Mouse (Mus musculus): ENCODE results near the gene Grik3.
A peak's percentile ranks its signal among the peaks of the same experiment; 100 is the strongest.

Grik3 gene

DNA sequence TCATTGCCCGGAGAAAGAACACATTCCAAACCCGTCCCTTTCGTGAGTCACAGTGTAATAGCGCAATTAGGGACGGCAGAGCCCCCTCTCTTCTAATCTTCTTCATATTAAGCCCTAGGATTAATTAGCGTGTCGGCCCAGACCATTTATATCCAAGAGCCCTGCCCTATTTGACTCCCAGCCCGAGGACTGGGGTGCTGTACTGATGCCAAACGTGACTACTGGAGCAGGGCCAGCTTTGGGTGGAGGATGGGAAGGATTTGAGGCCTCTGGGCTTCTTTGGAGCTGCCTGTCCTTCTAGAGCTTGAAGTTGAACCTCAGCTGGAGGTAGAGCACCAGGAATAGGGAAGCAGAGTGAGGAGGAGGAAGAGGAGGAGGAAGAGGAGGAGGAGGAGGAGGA lies 2.2 kb downstream of the Grik3 start:
- DNase-seq = peak in 1 of 2 experiments; percentile 9

DNA sequence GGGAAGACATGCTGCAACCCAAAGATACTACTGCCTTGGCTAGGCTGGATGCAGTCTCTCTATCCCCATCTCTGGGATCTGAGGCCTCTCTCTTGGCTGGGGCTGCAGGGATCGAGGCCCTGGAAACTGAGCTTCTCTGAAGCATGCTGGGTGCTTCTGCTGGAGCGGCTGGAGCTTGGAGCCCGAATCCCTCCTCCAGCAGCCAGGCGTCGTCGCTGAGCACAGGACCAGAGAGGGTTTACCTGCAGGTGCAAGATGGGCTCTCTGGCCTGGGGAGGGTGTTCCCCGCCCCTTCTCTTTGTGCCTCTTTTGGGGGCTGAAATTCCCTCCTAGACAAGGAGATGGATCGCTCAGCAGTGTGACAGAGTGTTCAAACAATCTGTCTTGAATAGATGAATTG lies 2.6 kb downstream of the Grik3 start:
- DNase-seq = no peak

DNA sequence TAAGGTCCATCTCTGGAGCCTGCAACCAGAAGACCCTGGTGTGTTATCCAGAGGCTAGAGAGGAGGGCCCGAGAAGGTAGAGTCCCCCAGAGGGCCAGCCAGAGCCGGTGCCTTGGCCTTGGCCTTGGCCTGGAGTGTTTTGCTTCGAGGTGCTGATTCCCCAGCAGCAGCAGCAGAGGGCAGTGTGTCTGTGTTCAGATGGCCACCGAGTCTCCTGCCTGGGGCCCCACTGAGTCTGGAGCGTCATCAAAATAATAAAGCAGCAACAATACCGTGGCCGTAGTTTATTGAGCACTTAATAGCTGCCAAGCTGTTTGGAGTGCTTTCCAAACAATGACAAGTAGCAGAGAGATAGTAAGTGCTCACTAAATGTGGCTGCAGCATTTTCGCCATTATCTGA lies 5.0 kb downstream of the Grik3 start:
- no peak for DNase-seq

DNA sequence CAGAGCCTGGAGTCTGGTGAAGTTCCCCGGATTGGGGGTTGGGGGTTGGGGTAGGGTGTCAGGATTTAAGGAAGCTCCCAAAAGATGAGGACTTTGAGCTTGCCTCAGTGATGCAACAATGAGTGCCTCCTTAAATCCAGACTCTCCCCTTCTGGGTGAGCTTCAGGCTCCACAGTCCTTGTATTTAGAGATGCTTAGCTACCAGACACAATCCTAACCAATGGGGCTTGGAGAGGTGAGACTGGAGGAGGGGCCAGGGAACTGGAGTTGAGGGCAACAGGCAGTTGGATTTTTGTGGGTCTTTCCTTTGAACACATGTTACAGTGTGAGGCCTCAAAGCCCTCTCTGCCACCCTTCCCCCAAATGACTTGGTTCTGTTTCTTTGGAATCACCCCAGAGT lies 6.5 kb downstream of the Grik3 start:
- DNase-seq = no peak

DNA sequence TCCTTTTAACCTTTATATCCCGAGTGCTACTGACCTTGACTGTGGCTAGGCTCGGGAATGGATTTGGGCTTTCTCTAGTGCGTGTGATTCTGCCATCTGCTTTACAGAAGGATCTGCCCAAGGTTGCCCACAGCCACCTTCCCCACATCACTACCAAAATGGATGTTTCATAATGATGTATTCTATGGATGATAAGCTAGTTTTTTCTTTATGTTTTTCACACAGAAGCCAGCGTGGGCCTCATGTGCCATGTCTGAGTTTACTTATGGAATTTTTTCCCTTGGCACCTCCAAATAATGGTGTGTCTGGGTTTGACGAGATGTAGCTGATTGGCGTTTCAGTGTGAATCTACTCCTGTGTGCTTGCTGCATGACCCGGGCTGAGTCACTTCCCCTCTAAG lies 7.0 kb downstream of the Grik3 start:
- no peak for DNase-seq

GRCm38 (mm10) chr4:125498866-125499265 lies 8.4 kb downstream of the Grik3 start:
- DNase-seq = no peak

GRCm38 (mm10) chr4:125502861-125503260 lies 12.4 kb downstream of the Grik3 start:
- peak; percentile 87 for DNase-seq

DNA sequence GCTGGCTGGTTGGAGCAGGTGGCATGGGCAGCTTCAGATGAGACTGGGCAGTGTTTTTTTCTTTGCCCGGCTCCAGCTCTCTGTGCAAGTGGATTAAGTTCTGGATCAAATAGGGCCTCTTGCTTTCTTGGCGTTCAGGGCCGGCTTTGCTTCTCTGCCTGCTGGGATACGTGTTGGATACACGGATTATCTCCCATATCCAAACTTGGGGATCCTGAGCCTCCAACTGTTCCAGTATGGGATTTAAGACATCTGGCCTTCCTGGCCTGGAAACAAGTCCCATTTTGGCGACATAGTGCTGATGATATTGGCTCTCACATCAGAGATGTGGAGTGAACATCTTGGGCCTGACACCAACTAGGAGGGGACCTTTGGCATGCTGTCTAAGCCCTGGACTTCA lies 21.9 kb downstream of the Grik3 start:
- no peak for DNase-seq

DNA sequence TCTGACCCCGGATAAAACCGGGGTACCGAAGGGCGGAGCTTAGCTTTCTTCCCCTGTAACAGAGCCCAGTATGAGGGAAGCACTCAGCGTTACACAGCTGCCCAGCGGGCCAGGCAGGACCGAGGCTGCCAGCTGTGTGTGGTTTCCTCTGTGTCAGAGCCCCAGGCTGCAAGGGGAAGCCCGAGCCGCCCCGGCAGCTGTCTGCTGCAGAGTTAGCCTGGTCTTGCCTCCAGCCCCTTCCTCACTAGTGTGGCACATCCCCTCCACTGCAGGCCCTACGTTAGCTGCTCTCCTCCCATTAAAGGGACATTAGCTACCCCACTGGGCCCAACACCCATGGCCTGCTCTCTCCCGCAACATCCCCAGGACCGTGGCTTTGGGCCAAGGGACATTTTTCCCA lies 25.1 kb downstream of the Grik3 start:
- DNase-seq = peak in 1 of 2 experiments; percentile 6

DNA sequence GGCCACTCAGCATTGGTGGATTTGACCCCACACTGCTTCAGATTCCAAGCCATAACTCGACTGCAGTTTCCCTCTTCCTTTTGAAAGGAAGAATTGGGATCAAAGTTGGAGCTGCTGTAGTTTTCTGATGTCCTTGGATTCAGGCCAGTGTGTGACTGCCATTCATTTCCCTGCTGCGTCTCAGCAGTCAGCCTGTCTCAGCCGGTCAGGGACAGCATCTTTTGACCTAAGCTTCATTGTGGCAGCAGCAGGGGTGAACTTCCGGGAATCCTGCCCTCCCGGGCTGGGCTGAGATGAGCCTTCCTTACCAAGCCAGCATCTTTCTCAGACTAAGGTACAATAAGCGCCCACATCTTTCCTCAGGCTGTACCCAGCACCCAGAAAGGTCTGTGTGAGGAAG lies 26.1 kb downstream of the Grik3 start:
- no peak for DNase-seq

GRCm38 (mm10) chr4:125518861-125519260 lies 28.4 kb downstream of the Grik3 start:
- DNase-seq = peak; percentile 36 to 37

DNA sequence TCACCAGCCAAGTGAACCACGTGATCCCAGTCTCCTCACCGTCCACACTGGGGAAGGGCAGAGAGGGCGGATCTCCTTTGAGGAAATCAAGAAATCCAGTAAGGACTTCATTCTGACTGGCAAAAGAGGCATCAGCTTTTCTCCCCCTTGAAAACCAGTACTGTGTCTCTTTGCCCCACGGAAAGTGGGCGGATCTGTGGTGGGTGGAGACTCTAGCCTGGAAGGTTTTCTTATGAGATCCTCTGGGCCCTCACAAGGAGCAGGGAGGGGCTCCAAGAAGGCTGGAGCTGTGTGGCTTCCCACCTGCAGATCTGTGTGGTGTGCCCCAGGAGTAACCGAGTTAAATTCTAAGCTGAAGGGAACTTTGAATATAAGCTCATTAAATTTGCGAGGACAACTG lies 32.4 kb downstream of the Grik3 start:
- no peak for DNase-seq

DNA sequence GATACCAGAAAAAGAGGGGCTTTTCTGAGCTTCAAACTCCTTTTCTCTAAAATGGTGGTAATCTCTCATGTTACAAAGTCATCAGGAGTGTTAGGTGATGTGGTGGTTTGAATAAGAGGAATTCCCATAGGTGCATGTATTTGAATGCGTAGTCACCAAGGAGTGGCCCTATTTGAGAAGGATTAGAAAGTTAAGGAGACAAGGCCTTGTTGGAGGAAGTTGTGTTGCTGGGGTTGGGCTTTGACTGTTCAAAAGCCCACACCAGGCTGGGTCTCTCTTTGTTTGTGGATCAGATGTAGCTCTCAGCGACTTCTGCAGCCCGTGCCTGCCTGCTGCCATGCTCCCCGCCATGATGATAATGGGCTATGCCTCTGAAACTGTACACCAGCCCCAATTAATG lies 34.8 kb downstream of the Grik3 start:
- no peak for DNase-seq

DNA sequence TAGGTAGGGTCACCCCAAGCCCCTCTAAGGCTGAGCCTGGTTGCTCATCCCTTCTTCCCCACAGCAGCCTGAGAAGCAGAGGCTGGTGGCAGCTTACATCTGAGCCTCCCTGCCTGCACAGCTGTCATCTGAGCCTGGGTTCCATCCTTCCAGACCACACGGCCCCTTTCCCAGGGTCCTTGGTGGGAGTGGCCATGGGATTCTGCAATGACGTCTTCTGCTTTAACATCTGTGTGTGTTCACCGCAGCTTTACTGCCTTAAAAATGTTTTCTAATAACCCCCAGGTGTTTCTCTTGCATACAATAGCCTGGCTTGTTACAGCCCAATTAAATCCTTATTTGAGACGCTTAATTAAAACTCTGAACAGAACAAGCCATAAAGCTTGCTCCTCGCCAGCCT lies 35.9 kb downstream of the Grik3 start:
- no peak for DNase-seq

- no peak for DNase-seq
Measured at GRCm38 (mm10) chr4:125533965-125534364, 43.5 kb downstream of the Grik3 start.

DNA sequence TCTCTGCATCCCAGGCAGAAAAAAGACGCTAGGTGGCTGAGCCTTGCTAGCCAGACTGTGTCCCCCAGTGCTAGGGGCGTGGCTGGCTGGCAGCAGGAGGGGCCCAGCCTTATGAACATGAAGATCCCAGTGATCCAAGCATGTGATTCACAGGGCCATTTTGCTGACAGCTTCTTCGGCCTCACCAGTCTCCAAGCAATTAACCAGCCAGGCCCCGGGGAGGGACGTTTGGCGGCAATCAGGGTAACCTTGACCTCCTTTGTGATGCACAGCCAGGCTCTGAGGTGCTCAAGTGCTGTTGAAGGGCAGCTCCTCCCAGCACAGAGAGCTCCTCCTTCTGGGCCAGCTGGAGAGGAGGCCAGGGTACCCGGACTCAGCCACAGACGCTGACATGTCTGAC lies 43.9 kb downstream of the Grik3 start:
- DNase-seq = no peak

DNA sequence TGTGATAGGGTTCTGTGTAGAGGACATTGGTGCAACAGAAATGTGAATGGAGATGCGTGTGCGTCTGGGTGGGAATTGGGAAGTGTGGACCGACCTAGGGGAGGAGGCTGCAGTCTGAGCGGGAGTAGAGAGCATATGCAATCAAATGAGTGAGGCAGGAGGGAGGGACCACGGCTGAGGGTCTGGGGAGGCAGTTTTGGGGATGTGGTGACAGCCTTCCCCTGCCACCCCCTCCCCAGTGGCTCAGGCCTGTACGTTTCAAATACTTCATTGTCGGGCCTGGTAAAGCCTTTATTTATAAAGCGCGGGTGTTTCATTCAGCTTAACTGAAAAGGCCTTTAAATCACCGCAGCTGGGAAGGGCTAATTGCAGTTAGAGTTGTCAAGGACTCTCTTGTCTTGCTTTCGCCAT lies 44.5 kb downstream of the Grik3 start:
- DNase-seq = no peak

DNA sequence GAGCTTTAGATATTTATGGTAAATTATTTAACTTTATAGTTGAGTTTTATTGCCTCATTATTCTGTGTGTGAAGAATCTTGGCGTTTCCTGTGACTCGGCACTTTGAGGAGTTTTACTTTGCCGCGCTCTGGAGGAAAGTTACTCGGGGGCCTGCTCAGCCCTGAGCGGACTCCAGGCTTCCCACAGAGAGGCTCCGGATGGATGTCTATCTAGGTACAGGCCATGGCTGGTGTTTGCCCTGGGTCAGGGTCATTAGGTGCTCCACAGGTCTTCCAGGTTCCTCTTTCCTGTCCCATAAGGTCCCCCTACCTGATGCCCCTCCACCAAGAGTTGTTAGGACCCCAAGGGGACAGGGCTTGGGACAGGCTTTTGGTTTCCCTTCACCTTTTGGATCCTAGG lies 45.0 kb downstream of the Grik3 start:
- DNase-seq = no peak

GRCm38 (mm10) chr4:125535977-125536376 lies 45.5 kb downstream of the Grik3 start:
- DNase-seq = no peak

GRCm38 (mm10) chr4:125538301-125538965 lies 47.9 kb downstream of the Grik3 start:
- no peak for DNase-seq

DNA sequence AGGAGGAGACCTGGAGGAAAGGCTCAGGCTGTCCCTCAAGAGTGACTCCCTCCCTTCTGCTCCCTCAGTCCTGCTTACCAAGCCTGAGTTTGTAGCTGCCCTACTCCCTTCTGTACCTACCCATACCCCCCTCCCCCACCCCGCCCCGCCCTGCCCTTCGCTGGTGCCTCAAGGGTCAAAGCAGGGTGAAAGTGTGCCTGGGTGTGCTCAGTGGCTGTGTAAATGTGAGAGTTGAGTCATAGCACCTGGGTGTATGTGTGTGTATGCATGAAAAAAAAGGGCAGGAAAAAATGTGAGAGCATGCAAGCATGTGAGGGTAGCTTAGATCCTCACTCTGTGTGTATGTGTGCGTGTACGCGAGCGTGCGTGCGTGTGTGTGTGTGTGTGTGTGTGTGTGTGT lies 49.1 kb downstream of the Grik3 start:
- no peak for DNase-seq

GRCm38 (mm10) chr4:125543171-125543570 lies 52.7 kb downstream of the Grik3 start:
- no peak for DNase-seq

DNA sequence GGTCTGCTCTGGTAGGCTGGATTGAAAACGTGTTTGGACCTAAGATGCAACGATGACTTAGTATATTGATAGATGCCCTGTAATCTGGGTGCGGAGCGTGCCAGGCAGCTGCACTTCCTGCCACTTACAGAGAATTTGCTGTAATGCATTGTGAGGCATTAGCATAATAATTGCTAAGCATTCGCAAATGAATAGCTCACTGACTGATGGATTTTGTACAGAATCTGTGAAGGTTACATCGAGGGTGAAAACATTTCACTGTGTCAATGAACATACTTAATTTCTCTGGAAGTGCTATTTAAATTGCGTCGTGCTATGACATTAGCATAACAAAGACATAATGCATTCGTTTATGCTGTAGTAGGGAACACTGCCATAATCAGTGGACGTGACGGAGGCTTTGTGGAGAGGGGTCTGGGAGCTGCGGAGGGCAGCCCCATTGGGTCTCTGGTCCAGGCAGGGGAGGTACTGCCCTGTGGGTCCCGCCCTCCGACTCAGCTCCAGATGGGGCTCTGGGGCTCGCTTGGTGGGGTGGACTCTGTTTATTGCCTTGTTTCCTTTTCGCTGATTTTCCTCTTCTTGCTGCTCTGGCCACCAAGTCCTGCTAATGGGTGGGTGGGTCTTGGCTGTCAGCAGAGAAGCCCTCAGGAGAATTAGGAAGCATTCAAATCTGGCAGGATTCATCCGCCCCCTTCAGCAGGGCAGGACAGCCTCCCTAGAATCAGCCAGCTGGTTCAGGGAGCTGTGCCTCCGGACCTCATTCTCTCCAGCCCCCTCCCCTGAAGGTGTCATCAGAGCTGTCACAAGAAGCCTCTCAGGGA lies 54.7 kb downstream of the Grik3 start:
- DNase-seq = no peak

DNA sequence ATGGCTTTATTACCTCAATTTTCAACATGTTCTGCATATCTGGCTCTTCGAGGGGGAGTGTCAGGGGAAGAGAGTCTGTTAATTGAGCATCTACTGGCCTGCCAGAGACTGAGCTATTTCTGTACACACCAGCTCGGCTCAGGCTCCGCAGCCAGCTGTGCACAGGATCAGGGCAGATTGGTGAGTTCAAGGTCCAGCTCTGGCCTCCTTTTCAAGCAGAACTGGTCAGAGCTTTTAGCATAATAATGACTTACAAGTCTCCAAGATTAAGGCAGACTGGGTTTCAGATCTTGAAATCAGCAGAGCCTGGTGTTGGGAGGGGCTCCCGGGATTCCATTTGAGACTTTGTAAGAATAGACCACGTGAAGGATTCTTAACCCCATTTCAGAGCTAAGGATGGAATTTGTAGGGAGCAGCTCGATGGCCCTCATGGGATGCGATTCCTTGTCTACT lies 55.3 kb downstream of the Grik3 start:
- no peak for DNase-seq

DNA sequence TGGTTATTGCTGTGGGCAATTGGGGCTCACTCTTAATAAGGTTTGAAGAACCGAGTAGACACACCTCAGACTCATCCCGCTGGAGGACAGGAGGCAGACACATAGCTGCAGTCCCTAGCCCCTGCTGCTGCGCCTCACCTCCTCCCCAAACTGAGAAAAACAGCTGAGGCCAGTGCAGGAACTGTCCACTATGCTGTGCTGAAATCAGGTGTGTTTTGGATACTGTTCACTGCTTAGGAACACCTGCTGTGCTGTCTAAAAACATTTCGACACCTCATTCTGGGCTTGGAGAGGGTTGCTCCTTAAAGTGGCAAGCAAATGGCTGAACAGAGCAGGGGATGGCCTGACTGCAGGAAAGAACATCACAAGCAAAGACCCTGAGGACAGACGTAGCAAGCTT lies 57.7 kb downstream of the Grik3 start:
- DNase-seq = no peak
